Mouse (Mus musculus) spleen, adult 2 months (tissue): ENCODE results near the gene Ggt7.

Experiments
- CTCF ChIP-seq: fragments of 200-500 bp; IDR thresholded peaks from 2 replicates; pipeline ENCODE4 v1.5.1; 2011; ENCODE audit warnings: mild to moderate bottlenecking, inconsistent platforms; ENCODE audit not compliant: insufficient read depth, insufficient read length, insufficient replicate concordance; ENCODE audit errors: extremely low read depth
- POLR2A ChIP-seq: fragments of 200-500 bp; IDR thresholded peaks from 2 replicates; pipeline ENCODE4 v1.6.1; 2011; ENCODE audit warnings: low read depth, low read length, inconsistent platforms

DNA sequence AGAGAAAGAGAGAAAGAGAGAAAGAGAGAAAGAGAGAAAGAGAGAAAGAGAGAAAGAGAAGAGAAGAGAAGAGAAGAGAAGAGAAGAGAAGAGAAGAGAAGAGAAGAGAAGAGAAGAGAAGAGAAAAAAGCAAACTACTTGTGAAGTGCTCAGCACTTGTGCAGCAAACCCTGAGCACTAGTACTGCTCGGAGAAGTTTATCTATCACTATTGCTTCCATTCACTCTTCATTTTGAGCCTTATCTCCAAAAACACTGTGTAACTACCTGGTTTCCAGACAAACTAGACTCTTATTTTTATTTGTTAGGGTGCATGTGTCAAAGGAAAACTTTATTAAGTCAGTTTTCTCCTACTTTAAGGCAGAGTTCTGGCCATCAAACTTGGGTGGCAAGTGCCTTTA, 51.2 kb downstream of the Ggt7 start:
- TF ChIP-seq POLR2A (no peak), CTCF (no peak)
